Mouse (Mus musculus) gastrocnemius, postnatal 14 days (tissue): ENCODE results near the gene Trmt1. TPM values are rescaled to one million over a fixed set of nuclear protein-coding genes. Genes with fewer than 3 reads are reported as not detected.

Experiments
- DNase-seq: peaks from one replicate; pipeline ENCODE4 v3.0.0; 2021; ENCODE audit warnings: mixed read lengths
- intact Hi-C: fragments of 180-260 bp; cut with DNase I; formaldehyde crosslinking; loops from one replicate; pipeline ENCODE4 v1.15.1; 2025; ENCODE audit warnings: low total_unique reads
- total RNA-seq, 2 experiments: library from RNA; stranded (reverse); gene quantifications; 2 replicates each; pipeline ENCODE4 v1.2.3; 2021

The Trmt1 gene
- total RNA-seq, 2 experiments from 2014 or later = 26.0 to 36.2 TPM

DNA sequence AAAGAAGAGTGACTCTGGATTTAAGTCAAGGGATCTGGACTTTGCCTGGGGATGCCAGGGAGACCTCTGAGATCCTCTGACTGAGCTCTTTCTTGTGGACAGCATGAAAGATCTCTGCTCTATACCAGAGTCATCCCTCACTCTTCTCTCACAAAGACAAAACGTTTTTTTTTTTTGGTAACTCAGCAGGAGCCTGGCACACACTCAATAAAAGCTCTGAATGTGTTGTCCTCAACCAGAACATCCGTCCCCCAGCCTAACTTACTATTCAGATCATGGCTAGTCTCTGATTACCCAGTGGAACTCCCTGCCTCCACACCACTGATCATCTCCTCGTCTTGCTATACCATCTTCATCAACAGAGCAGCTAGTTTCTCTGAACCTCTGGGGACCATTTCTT, 1.6 kb upstream of the Trmt1 start:
- intact Hi-C loops = loop anchor here (2.0 kb wide), 1 partner anchor 16 kb away; no protein-coding TSS in a partner anchor
- no peak for DNase-seq

DNA sequence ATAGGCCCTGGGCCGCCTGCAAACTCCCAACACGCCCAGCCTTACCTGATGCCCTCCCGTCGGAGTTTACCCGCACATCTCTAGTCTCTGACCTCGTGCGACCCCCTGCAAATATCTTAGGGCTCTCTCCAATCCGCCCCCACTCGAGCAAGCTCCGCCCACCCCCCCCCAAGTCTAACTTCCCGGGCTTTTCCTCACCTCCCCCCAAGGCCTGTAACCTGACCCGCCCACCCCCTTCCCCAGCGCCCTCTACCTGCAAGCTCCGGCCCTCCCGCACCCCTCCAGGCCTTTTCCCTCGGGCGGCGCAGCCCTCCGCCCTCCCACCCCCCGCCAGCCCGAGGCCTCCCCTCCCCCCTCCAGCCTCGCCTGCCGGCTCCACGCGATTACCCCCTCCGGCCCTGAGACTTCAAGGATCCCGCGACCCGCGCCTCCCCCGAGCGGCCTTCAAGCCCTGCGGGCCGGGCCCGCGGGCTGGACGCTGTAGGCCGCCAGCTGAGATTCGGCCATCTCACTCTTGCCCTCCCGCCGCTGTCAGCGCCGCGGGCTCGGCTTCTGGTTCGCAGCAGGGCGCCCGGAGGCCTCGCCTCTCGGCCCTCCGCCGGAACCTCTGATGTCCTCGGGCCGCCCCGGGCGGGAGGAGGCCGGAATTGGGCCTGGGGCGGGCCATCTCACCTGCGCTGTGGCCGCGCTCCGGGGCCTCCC, 1.0 kb downstream of the Trmt1 start:
- no peak for DNase-seq
- intact Hi-C loops = no loop called here

DNA sequence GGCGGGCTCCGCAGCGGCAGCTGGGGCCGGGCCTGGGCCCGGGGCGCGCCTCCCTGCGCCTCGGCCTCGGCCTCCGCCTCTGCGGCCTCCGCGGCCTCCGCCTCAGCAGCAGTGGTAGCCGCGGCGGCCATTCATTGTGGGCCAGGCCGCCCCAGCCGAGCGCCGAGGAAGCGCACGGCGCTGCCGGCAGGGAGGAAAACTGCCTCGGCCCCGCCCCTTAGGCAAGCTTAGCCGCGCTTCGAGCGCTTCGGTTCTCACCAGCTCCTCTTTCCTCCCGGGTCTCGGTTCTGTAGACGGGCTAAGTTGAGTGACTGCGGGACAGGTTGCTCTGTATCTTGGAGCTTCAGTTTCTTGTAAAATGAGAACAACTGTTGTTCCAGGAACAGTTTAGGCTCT, 1.6 kb downstream of the Trmt1 start, which contains the start of gene Nacc1:
TSS of gene Nacc1 (minus strand) at position 158 of the 396 bp plus-strand sequence.
- intact Hi-C loops = no loop called here
- peak; percentile 92 for DNase-seq

DNA sequence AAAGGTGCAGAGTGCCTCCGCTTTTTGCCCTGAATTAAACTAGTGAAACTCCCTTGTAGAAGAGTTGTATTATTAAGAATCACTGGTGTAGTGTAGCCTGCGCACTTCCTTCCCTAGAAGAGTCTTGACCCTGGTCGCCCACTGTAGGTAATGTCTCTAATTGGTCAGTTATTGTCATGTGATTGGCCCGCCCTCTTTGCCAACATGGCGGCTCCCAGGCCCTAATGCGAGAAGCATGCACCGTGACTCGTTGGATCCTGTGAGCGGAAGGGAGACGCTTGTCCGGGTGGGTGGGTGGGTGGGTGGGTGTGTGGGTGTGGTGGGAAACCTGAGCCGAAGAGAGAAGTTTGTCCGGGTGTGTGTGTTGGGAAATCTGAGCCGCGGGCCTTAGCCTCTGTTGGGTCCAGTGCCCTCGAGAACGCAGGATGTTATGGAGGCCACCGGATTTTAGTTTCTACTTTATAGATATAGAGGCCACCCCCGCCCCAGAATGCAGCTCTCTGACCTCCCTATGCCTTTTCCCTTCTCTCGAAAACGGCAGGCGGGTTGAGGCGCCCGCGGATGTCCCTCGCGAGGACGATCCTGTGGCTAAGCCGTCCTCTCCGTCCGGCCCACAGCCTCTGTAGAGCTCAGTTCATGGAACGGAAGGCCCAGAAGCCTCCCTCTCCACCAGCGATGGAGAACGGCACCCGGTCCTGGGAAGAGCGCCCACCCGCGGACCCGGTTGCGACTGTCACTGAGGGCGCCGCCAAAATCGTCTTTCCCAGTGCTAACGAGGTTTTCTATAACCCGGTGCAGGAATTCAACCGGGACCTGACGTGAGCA, 3.2 kb downstream of the Trmt1 start:
- DNase-seq = peak; percentile 88
- intact Hi-C loops = no loop called here

DNA sequence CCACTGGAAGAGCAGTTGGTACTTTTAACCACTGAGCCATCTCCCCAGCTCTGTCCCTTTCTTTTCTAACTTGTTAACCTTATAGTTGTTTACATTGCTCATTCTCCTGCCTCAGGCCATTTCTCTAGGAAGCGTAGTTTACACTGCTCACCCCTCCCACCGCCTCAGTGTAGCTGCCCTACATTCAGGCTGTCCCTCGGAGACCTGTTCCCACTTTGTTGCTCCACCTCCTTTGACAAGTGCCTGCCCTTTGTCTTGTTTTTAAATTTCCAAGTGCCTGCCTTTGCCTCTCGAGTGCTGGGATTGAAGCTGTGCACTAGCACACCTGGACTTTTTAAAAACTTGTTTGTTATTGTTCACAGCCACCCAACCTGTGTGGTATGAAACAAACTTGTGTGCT, 7.2 kb downstream of the Trmt1 start:
- intact Hi-C loops = no loop called here
- DNase-seq = no peak

DNA sequence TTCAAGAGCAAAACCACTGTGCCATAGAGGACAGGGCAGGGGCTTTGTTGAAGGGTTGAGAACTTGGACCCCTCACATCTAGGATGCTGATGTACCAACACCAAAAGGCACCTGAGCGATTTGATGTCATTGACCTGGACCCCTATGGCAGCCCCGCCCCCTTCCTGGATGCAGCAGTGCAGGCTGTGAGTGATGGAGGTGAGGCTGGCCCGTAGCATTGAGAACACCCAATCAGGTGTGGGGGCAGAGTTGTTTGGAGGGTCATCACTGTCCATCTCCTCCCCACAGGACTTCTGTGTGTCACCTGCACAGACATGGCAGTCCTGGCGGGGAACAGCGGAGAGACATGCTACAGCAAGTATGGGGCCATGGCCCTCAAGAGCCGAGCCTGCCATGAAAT, 9.0 kb downstream of the Trmt1 start:
- intact Hi-C loops = no loop called here
- no peak for DNase-seq

DNA sequence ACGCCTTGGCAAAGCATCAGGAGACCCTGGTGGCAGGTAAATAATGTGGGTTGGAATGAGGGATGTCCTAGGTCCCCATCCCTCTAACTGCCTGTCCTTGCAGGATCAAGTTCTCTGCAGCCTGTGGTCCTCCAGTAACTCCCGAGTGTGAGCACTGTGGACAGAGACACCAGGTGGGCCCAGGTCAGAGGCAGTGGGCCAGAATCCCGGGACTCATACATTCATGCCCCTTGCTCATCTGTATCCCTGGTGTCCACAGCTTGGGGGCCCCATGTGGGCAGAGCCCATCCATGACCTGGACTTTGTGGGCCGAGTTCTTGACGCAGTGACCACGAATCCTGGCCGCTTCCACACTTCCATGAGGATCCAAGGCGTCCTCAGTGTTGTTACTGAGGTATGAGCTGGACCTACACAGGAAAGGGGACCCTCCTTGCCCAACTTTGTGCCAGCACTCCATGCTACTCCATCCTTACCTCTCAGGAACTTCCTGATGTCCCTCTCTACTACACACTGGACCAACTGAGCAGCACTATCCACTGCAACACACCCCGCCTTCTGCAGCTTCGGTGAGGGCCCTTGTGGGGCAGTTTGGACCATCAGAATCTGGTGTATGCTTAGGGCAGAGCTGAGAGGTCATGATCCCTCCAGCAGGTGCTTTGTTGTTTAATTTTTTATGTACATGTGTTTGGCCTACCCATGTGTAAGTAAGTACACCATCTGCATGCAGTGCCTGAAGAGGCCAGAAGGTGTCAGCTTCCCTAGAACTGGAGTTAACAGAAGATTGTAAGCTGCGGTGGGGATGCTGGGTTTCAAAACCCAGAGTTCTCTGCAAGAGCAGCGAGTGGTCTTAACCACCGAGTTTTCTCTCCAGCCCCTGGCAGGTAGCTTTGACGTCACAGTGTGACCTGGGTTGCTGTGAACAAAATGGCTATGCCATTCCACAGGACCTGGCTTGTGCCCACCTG, 11.3 kb downstream of the Trmt1 start:
- peak; percentile 58 for DNase-seq
- intact Hi-C loops = no loop called here

DNA sequence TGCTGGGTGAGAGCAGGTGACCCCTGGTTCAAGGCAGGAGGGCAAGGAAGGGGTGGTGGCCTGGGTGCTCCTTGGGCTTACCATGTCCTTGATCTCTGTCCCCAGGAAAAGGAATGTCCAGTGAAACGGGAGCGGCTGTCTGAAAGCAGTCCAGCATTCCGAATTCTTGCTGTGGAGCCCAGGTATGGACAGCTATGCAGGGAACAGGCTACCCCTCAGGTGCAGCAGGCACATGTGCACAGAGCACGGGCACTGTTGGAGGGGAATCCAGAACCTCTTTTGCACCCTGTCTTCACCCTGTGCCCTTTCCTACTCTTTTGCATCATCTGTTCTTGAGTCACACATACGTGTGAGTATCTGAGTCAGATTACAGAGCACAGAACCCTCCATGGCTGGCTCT, 12.2 kb downstream of the Trmt1 start:
- no peak for DNase-seq
- intact Hi-C loops = no loop called here

DNA sequence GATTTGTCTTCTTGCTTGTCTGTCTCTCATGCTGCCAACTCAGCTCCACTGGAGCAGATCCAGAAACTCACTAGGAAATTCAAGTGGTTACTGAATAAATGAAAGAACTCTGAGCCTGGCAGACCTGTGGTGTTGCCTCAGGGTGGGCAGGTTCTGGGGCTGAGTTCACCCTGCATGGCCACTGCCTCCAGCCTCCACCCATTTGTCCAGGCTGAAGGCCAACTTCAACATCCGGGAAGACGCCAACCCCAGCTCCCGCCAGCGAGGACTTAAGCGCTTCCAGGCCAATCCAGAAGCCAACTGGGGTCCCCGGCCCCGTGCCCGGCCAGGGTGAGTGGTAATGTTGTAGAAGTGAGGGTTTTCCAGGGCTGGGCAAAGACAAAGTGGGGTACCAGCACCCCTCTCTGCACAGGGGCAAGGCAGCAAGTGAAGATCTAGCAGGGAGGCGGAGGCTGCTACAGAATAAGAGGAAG, 12.9 kb downstream of the Trmt1 start:
- intact Hi-C loops = no loop called here
- DNase-seq = peak; percentile 72

DNA sequence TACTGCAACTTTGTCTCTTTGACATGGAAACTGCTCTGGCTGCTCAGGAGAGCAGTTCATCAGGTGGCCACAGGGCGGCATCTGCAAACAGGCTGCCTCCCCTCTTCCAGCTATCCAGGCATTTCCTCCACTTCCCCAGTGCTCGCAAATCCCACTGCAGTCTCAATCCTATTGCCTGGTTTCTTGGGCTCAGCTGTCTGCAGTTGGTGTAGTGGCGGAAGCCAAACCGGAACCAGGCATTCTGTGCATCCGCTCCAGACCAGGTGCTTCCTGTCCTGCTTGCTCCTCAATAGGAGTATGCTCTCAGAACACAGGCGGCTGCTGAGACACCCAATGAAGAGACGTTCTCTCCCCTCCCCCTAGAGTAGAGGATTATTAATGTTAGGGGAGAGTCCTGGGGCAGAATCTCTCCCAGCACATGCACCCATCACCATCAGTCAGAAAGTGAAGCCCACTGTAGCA, 13.8 kb downstream of the Trmt1 start:
- DNase-seq = peak; percentile 61
- intact Hi-C loops = no loop called here

DNA sequence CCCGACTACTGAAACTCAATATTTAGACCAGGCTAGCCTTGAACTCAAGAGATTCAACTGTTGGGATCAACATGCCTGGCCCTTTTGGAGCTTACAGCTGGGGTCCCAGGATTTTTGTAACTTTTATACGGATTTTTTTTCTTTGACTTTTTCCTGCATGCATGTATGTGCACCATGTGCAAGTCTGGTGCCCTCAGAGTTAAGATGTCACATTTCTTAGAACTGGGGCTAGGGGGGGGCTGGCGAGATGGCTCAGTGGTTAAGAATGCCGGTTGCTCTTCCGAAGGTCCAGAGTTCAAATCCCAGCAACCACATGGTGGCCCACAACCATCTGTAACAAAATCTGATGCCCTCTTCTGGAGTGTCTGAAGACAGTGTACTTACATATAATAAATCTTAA, 14.4 kb downstream of the Trmt1 start:
- DNase-seq = no peak
- intact Hi-C loops = no loop called here

DNA sequence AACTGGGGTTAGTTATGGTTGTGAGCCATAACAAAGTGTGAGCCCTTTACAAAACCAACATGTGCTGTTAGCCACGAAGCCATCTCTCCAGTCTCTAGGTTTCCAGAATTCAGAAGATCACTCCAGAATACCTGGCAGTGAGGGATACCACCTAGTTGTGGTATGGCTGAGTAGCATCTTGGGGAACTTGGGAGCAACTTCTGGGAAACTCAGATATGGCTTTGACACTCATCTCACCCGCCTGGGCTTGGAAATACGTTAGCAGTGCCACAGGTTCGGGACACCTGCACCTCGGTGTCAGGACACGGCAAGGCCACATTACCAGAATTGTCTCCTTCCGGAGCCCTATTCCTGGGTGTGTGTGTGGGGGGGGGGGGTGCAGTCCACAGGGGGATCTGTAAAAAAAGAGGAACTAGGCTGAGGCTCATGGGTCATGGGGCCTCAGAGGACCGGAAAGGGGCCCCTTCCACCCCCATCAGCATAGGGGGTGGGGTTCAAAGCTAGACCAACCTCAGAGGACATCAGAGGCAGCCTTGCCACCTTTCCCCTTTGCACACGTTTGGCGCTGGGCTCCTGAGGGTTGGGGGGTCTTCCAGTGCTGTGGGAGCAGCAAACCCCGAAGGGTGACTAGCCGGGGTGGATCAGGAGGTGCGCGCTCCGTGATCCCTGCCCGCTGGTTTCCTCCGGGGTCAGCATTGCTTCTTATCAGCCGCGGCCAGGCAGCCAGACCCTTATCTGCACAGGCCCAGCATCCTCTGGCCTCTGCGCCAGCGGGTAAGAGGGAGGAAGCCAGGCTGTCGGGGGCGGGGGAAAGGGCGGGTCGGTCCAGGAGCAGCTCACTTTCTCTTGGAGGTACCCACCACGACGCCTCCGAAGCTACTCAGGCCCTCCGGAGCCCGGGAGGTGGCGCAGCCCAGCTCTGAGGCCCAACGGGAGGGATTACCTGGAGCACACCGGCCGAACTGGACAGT, 15.1 kb downstream of the Trmt1 start, which contains the start of gene Lyl1:
TSS of gene Lyl1 (plus strand) at position 517 of the 971 bp plus-strand sequence.
- intact Hi-C loops = no loop called here
- peak; percentile 64 for DNase-seq

DNA sequence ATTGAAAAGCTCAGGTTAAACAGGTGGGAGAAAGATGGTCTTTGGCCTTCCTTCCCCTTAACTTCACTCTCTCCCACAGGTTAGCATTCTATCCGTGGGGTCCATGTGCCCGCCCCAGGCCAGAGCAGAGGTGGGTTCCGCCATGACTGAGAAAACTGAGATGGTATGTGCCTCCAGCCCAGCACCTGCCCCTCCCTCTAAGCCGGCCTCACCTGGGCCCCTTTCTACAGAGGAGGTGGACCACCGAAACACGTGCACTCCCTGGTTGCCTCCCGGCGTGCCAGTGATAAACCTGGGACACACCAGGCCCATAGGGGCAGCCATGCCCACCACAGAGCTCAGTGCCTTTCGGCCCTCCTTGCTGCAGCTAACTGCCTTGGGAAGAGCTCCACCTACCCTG, 16.5 kb downstream of the Trmt1 start:
- intact Hi-C loops = no loop called here
- no peak for DNase-seq

DNA sequence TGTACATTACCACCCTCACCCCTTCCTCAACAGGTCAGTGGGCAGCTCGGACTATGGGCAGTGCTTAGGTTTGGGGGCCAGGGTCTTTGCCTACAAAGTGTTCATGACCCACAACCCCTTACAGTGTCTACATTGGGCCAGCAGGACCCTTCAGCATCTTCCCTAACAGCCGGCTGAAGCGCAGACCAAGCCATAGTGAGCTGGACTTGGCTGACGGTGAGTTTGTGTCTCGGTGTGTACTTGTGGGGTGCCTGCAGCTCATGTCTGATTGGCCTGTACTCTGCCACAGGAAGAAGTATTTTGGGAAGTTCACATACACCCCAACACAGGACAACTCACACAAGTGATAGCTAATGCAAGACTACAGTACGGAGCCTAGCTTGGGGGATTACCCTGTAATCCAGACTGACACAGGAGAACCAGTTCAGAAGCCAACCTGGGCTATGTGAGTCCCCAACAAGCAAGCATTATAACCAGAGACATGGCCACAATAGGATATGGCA, 16.9 kb downstream of the Trmt1 start:
- intact Hi-C loops = no loop called here
- no peak for DNase-seq

DNA sequence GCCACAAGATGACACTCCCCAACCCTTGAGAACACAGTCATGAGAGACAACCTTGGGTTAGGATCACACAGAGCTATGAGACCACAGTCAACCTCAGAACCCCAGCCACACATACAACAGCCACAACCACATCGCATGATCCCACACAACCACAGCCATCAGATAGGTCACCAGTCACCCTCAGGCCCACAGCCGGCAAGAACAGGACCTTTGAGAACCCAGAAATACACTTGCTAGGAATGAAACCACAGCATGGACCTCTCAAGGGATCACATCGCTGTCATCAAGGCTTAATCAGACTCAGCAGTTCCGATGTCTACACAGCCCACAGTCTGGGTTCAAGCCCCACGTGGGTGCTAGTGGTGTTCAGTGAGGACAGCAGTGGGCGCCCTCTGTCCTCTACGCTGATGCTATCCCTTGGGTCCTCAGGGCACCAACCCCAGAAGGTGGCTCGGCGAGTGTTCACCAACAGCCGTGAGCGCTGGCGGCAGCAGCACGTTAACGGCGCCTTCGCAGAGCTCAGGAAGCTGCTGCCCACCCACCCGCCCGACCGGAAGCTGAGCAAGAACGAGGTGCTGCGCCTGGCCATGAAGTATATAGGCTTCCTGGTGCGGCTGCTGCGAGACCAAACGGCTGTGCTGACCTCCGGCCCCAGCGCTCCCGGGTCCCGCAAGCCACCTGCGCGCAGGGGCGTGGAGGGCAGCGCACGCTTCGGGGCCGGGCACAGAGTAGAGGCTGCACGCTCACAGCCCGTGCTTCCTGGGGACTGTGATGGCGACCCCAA, 17.6 kb downstream of the Trmt1 start:
- intact Hi-C loops = no loop called here

DNA sequence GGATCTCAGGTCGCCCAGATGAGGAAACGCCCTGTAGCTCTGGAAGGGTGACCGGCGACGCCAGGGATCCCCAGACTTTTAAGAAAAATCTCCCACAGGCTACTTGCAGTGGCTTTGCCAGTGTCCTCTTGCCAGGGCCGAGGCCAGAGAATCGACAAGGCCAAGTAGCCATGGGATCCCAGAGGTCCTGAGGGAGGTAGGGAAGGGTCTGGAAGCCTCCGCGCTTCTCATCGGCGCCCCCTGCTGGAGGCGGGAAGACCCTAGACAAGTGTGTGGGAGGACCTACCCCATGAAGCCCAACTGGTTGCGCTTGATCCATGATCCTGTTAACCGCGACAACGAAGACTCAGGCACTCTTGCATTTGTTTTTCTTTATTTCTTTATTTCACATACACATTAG, 18.2 kb downstream of the Trmt1 start:
- DNase-seq = peak; percentile 84
- intact Hi-C loops = no loop called here

More for the DNA sequence above, 17.6 kb downstream of the Trmt1 start:
- no peak for DNase-seq
